ENCODE assay signal across 21 mouse cellular contexts in the genomic region with DNA sequence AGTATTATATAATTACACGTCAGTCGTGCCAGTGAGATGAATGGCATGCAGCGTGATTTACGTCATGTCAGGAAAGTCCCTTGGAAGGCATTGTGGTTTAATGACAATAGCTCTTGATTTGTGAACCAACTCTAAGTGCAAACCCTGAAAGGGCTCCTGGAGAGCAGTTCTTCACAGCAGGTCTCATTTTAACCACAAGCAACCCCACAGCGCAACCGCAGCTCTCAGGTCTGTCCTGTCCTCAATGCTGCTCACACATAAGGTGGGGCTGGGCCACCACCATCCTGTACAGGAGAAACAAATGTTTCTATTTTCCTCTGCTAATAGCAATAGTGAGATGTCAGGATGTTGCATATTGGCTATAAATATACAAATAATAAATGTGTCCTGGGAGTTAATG.
DNase-seq lines count a peak whose midpoint lies in the region; ATAC-seq lines count a peak whose summit lies in the region.
"Had no signal": no experiment of that assay in that cellular context is flagged by ENCODE, and none has a peak within 500 bp of the region (broad histone marks: within the 10 kb centered on the region; RNA-seq: fewer than 3 reads in every experiment).

No protein-coding gene starts in this region.

- H3K4me2 ChIP-seq in heart, embryonic 11.5 days = no peak overlapping the region
- H3K4me2 ChIP-seq in hindbrain, embryonic 11.5 days (replicated peaks; ENCODE audit: low read depth, low read length) = no peak overlapping the region
- H3K4me2 ChIP-seq: embryonic facial prominence, embryonic 12.5 days; forebrain, embryonic 15.5 days; heart, embryonic 12.5 days; hindbrain, embryonic 12.5 days had no signal

- H3K9me3 ChIP-seq in heart, embryonic 11.5 days (replicated peaks; ENCODE audit: control insufficient read depth, low read length) = no peaks in the 10 kb centered on the region
- H3K9me3 ChIP-seq in hindbrain, embryonic 11.5 days (ENCODE audit: control insufficient read depth, low read length) = no peaks in the 10 kb centered on the region
- H3K9me3 ChIP-seq: embryonic facial prominence, embryonic 12.5 days; forebrain, embryonic 15.5 days; G1E; heart, embryonic 12.5 days; hindbrain, embryonic 12.5 days had no signal

- WGBS in heart, embryonic 11.5 days (ENCODE audit: insufficient replicate concordance) = 81% methylated on average over 6 of the region's 6 CpGs
- WGBS in hindbrain, embryonic 11.5 days = 35% methylated on average over 6 of the region's 6 CpGs

- DNase-seq in A20 (ENCODE audit: low read depth, low spot score) = peak; percentile 2
- DNase-seq in Muller cell, postnatal 12 days (ENCODE audit: inconsistent ontology term) = peak; percentile 7
- peak; percentile 26 for DNase-seq in embryo, embryonic 10 days (ENCODE audit: low spot score)
- DNase-seq in forelimb bud, embryonic 11.5 days (ENCODE audit: low read depth, low spot score) = peak; percentile 10
- no peak for DNase-seq in lung, postnatal 14 days
- no peak for DNase-seq in left cerebral cortex, adult 11 months (ENCODE audit: low spot score)
- DNase-seq in hindbrain, embryonic 11.5 days (ENCODE audit: low spot score) = no peak
- DNase-seq: adrenal gland, adult 2 months; adrenal gland, postnatal 25 days; cerebellum, adult 8-10 months; cerebellum, postnatal 25 days; gastrocnemius, postnatal 14 days; heart, adult 2 months; kidney, adult 11 months had no signal

- no peak overlapping the region for H3K9ac ChIP-seq in heart, embryonic 11.5 days (ENCODE audit: low read depth, low read length)
- no peak overlapping the region for H3K9ac ChIP-seq in hindbrain, embryonic 11.5 days (ENCODE audit: low read depth, low read length)
- H3K9ac ChIP-seq: embryonic facial prominence, embryonic 12.5 days; forebrain, embryonic 15.5 days; heart, embryonic 12.5 days; hindbrain, embryonic 12.5 days had no signal

- H3K27me3 ChIP-seq in heart, embryonic 11.5 days (ENCODE audit: control insufficient read depth, insufficient read depth, low read length) = no peaks in the 10 kb centered on the region
- no peaks in the 10 kb centered on the region for H3K27me3 ChIP-seq in hindbrain, embryonic 11.5 days (ENCODE audit: control insufficient read depth, insufficient read depth, low read length)
- H3K27me3 ChIP-seq: embryonic facial prominence, embryonic 12.5 days; forebrain, embryonic 15.5 days; heart, embryonic 12.5 days; hindbrain, embryonic 12.5 days had no signal

- no peak overlapping the region for H3K4me3 ChIP-seq in heart, embryonic 11.5 days (ENCODE audit: low read depth, low read length)
- no peak overlapping the region for H3K4me3 ChIP-seq in hindbrain, embryonic 11.5 days (ENCODE audit: low read depth, low read length)
- H3K4me3 ChIP-seq: embryonic facial prominence, embryonic 12.5 days; forebrain, embryonic 15.5 days; heart, adult 2 months; heart, embryonic 12.5 days; hindbrain, embryonic 12.5 days had no signal

- ATAC-seq in heart, embryonic 11.5 days (replicated peaks; ENCODE audit: insufficient number of reproducible peaks, low FRiP score, low TSS enrichment) = no peak
- ATAC-seq in hindbrain, embryonic 11.5 days (ENCODE audit: low FRiP score) = no peak
- ATAC-seq: forebrain, embryonic 15.5 days; hindbrain, postnatal 0 days had no signal

- no peaks in the 10 kb centered on the region for H3K36me3 ChIP-seq in heart, embryonic 11.5 days (ENCODE audit: control insufficient read depth, insufficient read depth, low read length)
- H3K36me3 ChIP-seq in hindbrain, embryonic 11.5 days (ENCODE audit: control insufficient read depth, insufficient read depth, low read length) = no peaks in the 10 kb centered on the region
- H3K36me3 ChIP-seq: embryonic facial prominence, embryonic 12.5 days; forebrain, embryonic 15.5 days; G1E; heart, embryonic 12.5 days; hindbrain, embryonic 12.5 days had no signal

- no peaks in the 10 kb centered on the region for H3K4me1 ChIP-seq in heart, embryonic 11.5 days (ENCODE audit: control insufficient read depth, insufficient read depth, low read length)
- no peaks in the 10 kb centered on the region for H3K4me1 ChIP-seq in hindbrain, embryonic 11.5 days (replicated peaks; ENCODE audit: control insufficient read depth, insufficient read depth, low read length)
- H3K4me1 ChIP-seq: embryonic facial prominence, embryonic 12.5 days; heart, embryonic 12.5 days; hindbrain, embryonic 12.5 days had no signal

- H3K27ac ChIP-seq in heart, embryonic 11.5 days (ENCODE audit: low read depth, low read length) = no peak overlapping the region
- no peak overlapping the region for H3K27ac ChIP-seq in hindbrain, embryonic 11.5 days (ENCODE audit: low read depth, low read length)
- H3K27ac ChIP-seq: embryonic facial prominence, embryonic 12.5 days; forebrain, embryonic 15.5 days; heart, adult 2 months; hindbrain, embryonic 12.5 days; hindbrain, postnatal 0 days had no signal

Comparison
In these comparisons a context has a peak if more than half of its experiments do, and no peak if none do; other contexts are left out.
1. DNase-seq: peak in A20 (single experiment), Muller cell, postnatal 12 days (single experiment), embryo, embryonic 10 days (single experiment) and forelimb bud, embryonic 11.5 days (single experiment); none in lung, postnatal 14 days (single experiment), left cerebral cortex, adult 11 months (single experiment) and hindbrain, embryonic 11.5 days (single experiment).